8 mouse cellular contexts compared by ENCODE assay signal in genomic region chr11:52003772-52004528, GRCm38 (mm10). TPM values are rescaled to one million over a fixed set of nuclear protein-coding genes. Genes with fewer than 3 reads are reported as not detected.
A peak's percentile ranks its signal among the peaks of the same experiment; 100 is the strongest.
DNase-seq lines count a peak whose midpoint lies in the region; ATAC-seq lines count a peak whose summit lies in the region.

TSS of gene Cdkl3 (plus strand) at chr11:52004221.

- under 1% methylated on average over 51 of the region's 51 CpGs for WGBS in heart, embryonic 13.5 days
- under 1% methylated on average over 50 of the region's 51 CpGs for WGBS in liver, embryonic 12.5 days (ENCODE audit: insufficient replicate concordance)
- under 1% methylated on average over 51 of the region's 51 CpGs for WGBS in stomach, embryonic 15.5 days

- DNase-seq in CD4-positive helper T cell, adult 2 months (ENCODE audit: low read depth, low spot score) = peak; percentile 95
- peak; percentile 89 for DNase-seq in brain, embryonic 18.5 days (ENCODE audit: low read depth, low spot score)
- DNase-seq in kidney, postnatal 10 days = peak; percentile 97
- peak; percentile 89 to 92 for DNase-seq in natural killer cell, adult 2 months (ENCODE audit: low spot score in 2 of 2)

- peaks cover 32% of the 10 kb centered on the region for H3K4me1 ChIP-seq in heart, embryonic 13.5 days
- peaks cover 54% of the 10 kb centered on the region for H3K4me1 ChIP-seq in liver, embryonic 12.5 days
- peaks cover 2% of the 10 kb centered on the region; the same call in 1 of the 2 replicates for H3K4me1 ChIP-seq in stomach, embryonic 15.5 days

- peak; percentile 84 for ATAC-seq in erythroid progenitor cell, adult 5-6 weeks (replicated peaks; ENCODE audit: low FRiP score, poor library complexity, severe bottlenecking)
- peak; percentile 76 for ATAC-seq in heart, embryonic 13.5 days (ENCODE audit: extremely low read depth, insufficient number of reproducible peaks, low FRiP score, low TSS enrichment)
- ATAC-seq in liver, embryonic 12.5 days = peak; percentile 91
- peak; percentile 91 for ATAC-seq in stomach, embryonic 15.5 days (ENCODE audit: insufficient read depth, low FRiP score, low read depth)

- H3K27me3 ChIP-seq in heart, embryonic 13.5 days (replicated peaks) = no peaks in the 10 kb centered on the region
- H3K27me3 ChIP-seq in liver, embryonic 12.5 days (replicated peaks) = no peaks in the 10 kb centered on the region
- no peaks in the 10 kb centered on the region for H3K27me3 ChIP-seq in stomach, embryonic 15.5 days (replicated peaks)

- peak within 1 kb of the TSS; percentile 83 for H3K4me2 ChIP-seq in heart, embryonic 13.5 days
- peak within 1 kb of the TSS; percentile 90 for H3K4me2 ChIP-seq in liver, embryonic 12.5 days
- H3K4me2 ChIP-seq in stomach, embryonic 15.5 days = peak within 1 kb of the TSS; percentile 72

- H3K9me3 ChIP-seq in heart, embryonic 13.5 days = no peaks in the 10 kb centered on the region
- H3K9me3 ChIP-seq in liver, embryonic 12.5 days (replicated peaks) = no peaks in the 10 kb centered on the region
- no peaks in the 10 kb centered on the region for H3K9me3 ChIP-seq in stomach, embryonic 15.5 days

- H3K9ac ChIP-seq in heart, embryonic 13.5 days = peak within 1 kb of the TSS; percentile 85
- peak within 1 kb of the TSS; percentile 84 for H3K9ac ChIP-seq in liver, embryonic 12.5 days
- peak within 1 kb of the TSS; percentile 65 for H3K9ac ChIP-seq in stomach, embryonic 15.5 days

- no peaks in the 10 kb centered on the region for H3K36me3 ChIP-seq in heart, embryonic 13.5 days
- H3K36me3 ChIP-seq in liver, embryonic 12.5 days = no peaks in the 10 kb centered on the region
- no peaks in the 10 kb centered on the region for H3K36me3 ChIP-seq in stomach, embryonic 15.5 days

- H3K27ac ChIP-seq in heart, embryonic 13.5 days (replicated peaks) = peak within 1 kb of the TSS; percentile 89
- peak within 1 kb of the TSS; percentile 86 for H3K27ac ChIP-seq in liver, embryonic 12.5 days
- H3K27ac ChIP-seq in stomach, embryonic 15.5 days = peak within 1 kb of the TSS; percentile 93

- peak within 1 kb of the TSS; percentile 66 for H3K4me3 ChIP-seq in heart, embryonic 13.5 days
- peak within 1 kb of the TSS; percentile 85 for H3K4me3 ChIP-seq in liver, embryonic 12.5 days
- peak within 1 kb of the TSS; percentile 74 for H3K4me3 ChIP-seq in stomach, embryonic 15.5 days (replicated peaks)

RNA-seq across cellular contexts. Expression of gene Cdkl3, which starts in this region (rescaled TPM):
- total RNA-seq in erythroid progenitor cell, adult 5-6 weeks (2015; ENCODE audit: low replicate concordance) = 0.42 and 1.1 TPM in 2 replicates
- 0.51 TPM in 1 of 2 replicates, not detected in the other for total RNA-seq in erythroid progenitor cell, adult 5-6 weeks (2017; ENCODE audit: low replicate concordance)
- 6.5 and 7.8 TPM in 2 replicates for polyA plus RNA-seq in heart, embryonic 13.5 days (2015; fragmentation: Nextera tagmentation; extraction: Ambion mirVana)
- 2.1 and 2.6 TPM in 2 replicates for polyA plus RNA-seq in liver, embryonic 12.5 days (2016; fragmentation: Nextera tagmentation; extraction: Ambion mirVana)
- 6.0 and 6.9 TPM in 2 replicates for polyA plus RNA-seq in stomach, embryonic 15.5 days (2015; fragmentation: Nextera tagmentation; extraction: Ambion mirVana)

Comparison
In these comparisons a context has a peak if more than half of its experiments do, and no peak if none do; other contexts are left out.
1. Peak in every context shown above with its lines: DNase-seq, ATAC-seq, H3K4me3 ChIP-seq and H3K27ac ChIP-seq.